Mouse (Mus musculus) MEL (cell line): ENCODE results near the gene Chst8.

Experiments used
- BHLHE40 ChIP-seq: IDR thresholded peaks from 2 replicates; pipeline ENCODE4 v1.6.1; 2012; ENCODE audit warnings: low read depth, mild to moderate bottlenecking, inconsistent platforms, low read length, improper control_type of control experiment, borderline replicate concordance
- CTCF ChIP-seq, 3 experiments: IDR thresholded peaks in 2 of 3; conservative IDR thresholded peaks in 1 of 3; 2 replicates each; pipeline ENCODE4 v1.5.1; 2011 to 2012; ENCODE audit warnings: low read length in 3 of 3, low read depth in 2 of 3, mild to moderate bottlenecking in 2 of 3, improper control_type of control experiment in 1 of 3, inconsistent platforms in 1 of 3, mixed read lengths in 1 of 3, moderate library complexity in 1 of 3; ENCODE audit not compliant: control insufficient read depth in 1 of 3, insufficient read depth in 1 of 3, poor library complexity in 1 of 3, severe bottlenecking in 1 of 3
- E2F4 ChIP-seq: IDR thresholded peaks from 2 replicates; pipeline ENCODE4 v1.6.1; 2011; ENCODE audit warnings: low read depth, low read length, improper control_type of control experiment, borderline replicate concordance
- EP300 ChIP-seq, 2 experiments: IDR thresholded peaks; 2 replicates each; pipeline ENCODE4 v1.6.1; 2011; ENCODE audit warnings: improper control_type of control experiment in 2 of 2, low read length in 2 of 2, low read depth in 1 of 2, mild to moderate bottlenecking in 1 of 2
- GATA1 ChIP-seq: IDR thresholded peaks from 2 replicates; pipeline ENCODE4 v1.6.1; 2011; ENCODE audit warnings: low read depth, low read length, improper control_type of control experiment
- HCFC1 ChIP-seq: IDR thresholded peaks from 2 replicates; pipeline ENCODE4 v1.6.1; 2012; ENCODE audit warnings: low read depth, mild to moderate bottlenecking, inconsistent platforms, low read length, improper control_type of control experiment, moderate library complexity
- POLR2A ChIP-seq, 2 experiments: IDR thresholded peaks; 2 replicates each; pipeline ENCODE4 v1.6.1; 2011 to 2012; ENCODE audit warnings: low read length in 2 of 2, mild to moderate bottlenecking in 2 of 2, control low read depth in 1 of 2, improper control_type of control experiment in 1 of 2, low read depth in 1 of 2, moderate library complexity in 1 of 2; ENCODE audit not compliant: control insufficient read depth in 1 of 2, insufficient read depth in 1 of 2, poor library complexity in 1 of 2
- TAL1 ChIP-seq: IDR thresholded peaks from 2 replicates; pipeline ENCODE4 v1.6.1; 2012; ENCODE audit warnings: mild to moderate bottlenecking, inconsistent platforms, low read length, moderate library complexity, mixed read lengths
- ZC3H11A ChIP-seq: IDR thresholded peaks from 2 replicates; pipeline ENCODE4 v1.6.1; 2012; ENCODE audit warnings: low read depth, mild to moderate bottlenecking, inconsistent platforms, low read length, improper control_type of control experiment

DNA sequence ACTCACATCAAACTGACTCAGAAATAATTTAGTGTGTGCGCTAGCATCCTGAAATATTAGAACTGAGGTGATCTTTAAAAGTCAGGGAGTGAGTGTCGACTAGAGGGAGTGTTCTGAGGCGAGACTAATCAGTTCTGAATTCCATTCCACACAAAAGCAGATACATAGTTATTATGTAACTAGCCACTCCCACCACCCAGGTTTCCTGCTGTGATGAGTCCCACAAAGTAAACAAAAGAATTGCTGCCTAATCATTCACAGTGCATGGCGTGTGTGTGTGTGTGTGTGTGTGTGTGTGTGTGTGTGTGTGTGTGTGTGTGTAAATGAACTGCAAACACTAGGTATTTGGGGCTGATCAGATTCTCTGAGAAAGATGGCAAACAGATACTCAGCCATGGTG, 108.1 kb downstream of the Chst8 start:
- no peak for TF ChIP-seq E2F4
- no peak for TF ChIP-seq CTCF (IDR thresholded peaks at IDR 0.05 in 2 of 3, conservative IDR thresholded peaks at IDR 0.05 in 1 of 3; ENCODE audit: control insufficient read depth in 1 of 3, insufficient read depth in 1 of 3, low read depth in 2 of 3, low read length in 3 of 3, poor library complexity in 1 of 3, severe bottlenecking in 1 of 3)
- TF ChIP-seq BHLHE40 = no peak
- no peak for TF ChIP-seq POLR2A (IDR thresholded peaks at IDR 0.05; ENCODE audit: control insufficient read depth in 1 of 2, insufficient read depth in 1 of 2, low read depth in 1 of 2, low read length in 2 of 2, poor library complexity in 1 of 2)
- no peak for TF ChIP-seq ZC3H11A
- TF ChIP-seq TAL1 = no peak
- TF ChIP-seq HCFC1 = no peak
- TF ChIP-seq GATA1 = no peak
- TF ChIP-seq EP300 (IDR thresholded peaks at IDR 0.05; ENCODE audit: low read depth in 1 of 2, low read length in 2 of 2) = no peak
